Mouse (Mus musculus) neural tube, postnatal 0 days (tissue): ENCODE results near the gene Olfr292. TPM values are rescaled to one million over a fixed set of nuclear protein-coding genes. Genes with fewer than 3 reads are reported as not detected.

ENCODE experiments used
- polyA plus RNA-seq: library from polyadenylated mRNA; unstranded; fragments of >200 nt; fragmentation: Nextera tagmentation; extraction: Ambion mirVana; gene quantifications from 2 replicates; pipeline ENCODE4 v1.2.1, GENCODE M21; 2015

The Olfr292 gene
- not detected in 2 replicates for polyA plus RNA-seq

GRCm38 (mm10) chr7:86688030-86688429 is at the start of gene Olfr292:
TSS of gene Olfr292 (plus strand) at chr7:86688330.

GRCm38 (mm10) chr7:86648761-86649160 is 39.4 kb upstream of the Olfr292 start, which contains the start of gene Olfr293:
TSS of gene Olfr293 (plus strand) at chr7:86649061.

Other genes starting within 250 kb of the Olfr292 start
- not detected in 2 replicates for gene Olfr299, start 228.4 kb upstream of the Olfr292 start, polyA plus RNA-seq
- not detected in 2 replicates for gene Olfr298, start 195.8 kb upstream of the Olfr292 start, polyA plus RNA-seq
- gene Olfr297, start 168.4 kb upstream of the Olfr292 start, polyA plus RNA-seq, result not detected in 2 replicates
- gene Olfr295, start 104.5 kb upstream of the Olfr292 start, polyA plus RNA-seq, result not detected in 2 replicates
- not detected in 2 replicates for gene Olfr294, start 71.7 kb upstream of the Olfr292 start, polyA plus RNA-seq
- gene Olfr293, start 39.3 kb upstream of the Olfr292 start, polyA plus RNA-seq, result not detected in 2 replicates
- 6.8 and 9.1 TPM in 2 replicates for gene Folh1, start 87.6 kb downstream of the Olfr292 start, polyA plus RNA-seq
- gene Vmn2r77, start 106.7 kb downstream of the Olfr292 start, polyA plus RNA-seq, result not detected in 2 replicates
- not detected in 2 replicates for gene Vmn2r78, start 226.8 kb downstream of the Olfr292 start, polyA plus RNA-seq